Mouse (Mus musculus) thymus, adult 2 months (tissue): Measurements from ENCODE around the gene Chl1.

Experiments
- CTCF ChIP-seq: fragments of 200-500 bp; IDR thresholded peaks from 2 replicates; pipeline ENCODE4 v1.5.1; 2012; ENCODE audit warnings: mild to moderate bottlenecking, control low read depth, low read length, moderate library complexity, borderline replicate concordance; ENCODE audit not compliant: control insufficient read depth, poor library complexity, insufficient read depth; ENCODE audit errors: extremely low read depth
- POLR2A ChIP-seq: fragments of 200-500 bp; IDR thresholded peaks from 2 replicates; pipeline ENCODE4 v1.6.1; 2012; ENCODE audit warnings: mild to moderate bottlenecking, low read length, control low read depth, moderate library complexity; ENCODE audit not compliant: control insufficient read depth, poor library complexity, insufficient read depth; ENCODE audit errors: extremely low read depth

DNA sequence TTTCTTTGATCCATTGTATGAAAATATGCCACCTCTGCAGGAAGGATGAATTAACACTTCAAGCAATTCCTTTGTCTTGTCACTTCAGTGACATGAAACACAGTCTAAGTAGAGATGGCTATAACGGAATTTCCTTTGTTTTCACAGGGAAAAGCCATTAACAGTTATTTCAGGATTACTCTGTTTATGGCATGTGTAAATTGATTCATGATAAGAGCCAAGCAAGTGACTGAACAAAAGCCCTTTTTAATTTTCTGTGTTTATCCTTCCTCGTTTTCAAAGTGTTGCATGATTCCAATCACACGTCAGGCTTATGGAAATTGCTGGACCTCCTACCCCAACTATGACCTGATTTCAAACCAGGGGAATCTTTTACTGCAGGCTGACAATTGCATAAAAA, 122.5 kb downstream of the Chl1 start:
- TF ChIP-seq POLR2A = no peak
- no peak for TF ChIP-seq CTCF
